Mouse (Mus musculus): Measurements from ENCODE around the gene Rassf7.

GRCm38 (mm10) chr7:141229702-141230101 lies 14.0 kb downstream of the Rassf7 start:
- TF ChIP-seq POLR2A (IDR thresholded peaks at IDR 0.05; ENCODE audit: insufficient read length, low read depth), result no peak
- no peak for TF ChIP-seq CEBPB (IDR thresholded peaks at IDR 0.05; ENCODE audit: insufficient read depth, poor library complexity, severe bottlenecking)
- no peak for TF ChIP-seq MAX (IDR thresholded peaks at IDR 0.05; ENCODE audit: low read depth)
- TF ChIP-seq TCF3 (IDR thresholded peaks at IDR 0.05; ENCODE audit: insufficient read length, low read depth), result no peak
- TF ChIP-seq E2F4 (IDR thresholded peaks at IDR 0.05; ENCODE audit: insufficient read depth), result no peak
- no peak for TF ChIP-seq POLR2AphosphoS2 (IDR thresholded peaks at IDR 0.05; ENCODE audit: insufficient read length, low read depth)
- TF ChIP-seq TCF12 (IDR thresholded peaks at IDR 0.05; ENCODE audit: insufficient read depth, poor library complexity, severe bottlenecking), result no peak
